Mouse (Mus musculus) E14TG2a.4 (cell line): ENCODE data around the gene Slc12a6.

Experiments
- CTCF ChIP-seq: conservative IDR thresholded peaks from 2 replicates; pipeline ENCODE4 v1.5.1; 2014; ENCODE audit warnings: low read length
- POU5F1 ChIP-seq: IDR thresholded peaks from 2 replicates; pipeline ENCODE4 v1.6.1; 2014; ENCODE audit warnings: low read length, borderline replicate concordance

DNA sequence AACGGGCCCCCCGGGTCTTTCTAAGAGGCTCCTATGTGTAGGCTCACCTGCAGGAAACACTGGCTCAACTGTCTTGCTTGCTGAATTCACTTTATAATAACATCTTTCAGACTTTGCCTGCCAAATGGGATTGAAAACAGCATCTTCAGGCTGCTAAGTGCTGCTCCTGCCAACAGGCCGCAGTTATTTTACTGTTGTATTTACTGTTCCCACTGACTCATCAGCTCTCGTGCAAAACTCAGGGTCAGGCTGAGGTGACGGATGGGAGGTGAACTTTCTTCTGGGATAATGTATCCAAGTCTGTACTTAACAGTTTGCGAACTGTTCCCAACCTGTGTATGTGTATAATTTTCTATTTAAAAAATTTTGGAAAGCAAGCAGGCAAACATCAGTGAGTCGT, 53.3 kb downstream of the Slc12a6 start:
- TF ChIP-seq CTCF (no peak), POU5F1 (no peak)
